Mouse (Mus musculus) hematopoietic stem cell, adult 5-6 weeks (primary cell): Measurements from ENCODE around the gene Nhsl1. TPM values are rescaled to one million over a fixed set of nuclear protein-coding genes. Genes with fewer than 3 reads are reported as not detected.
"Not testable (repeated sequence)": the region's sequence is repeated elsewhere in the genome, so short reads cannot be mapped to it uniquely, and the experiment has no call there.

Experiments used
- ATAC-seq, 2 experiments: fragments of 125-278 bp in 1 of 2; replicated peaks in 1 of 2; 2 replicates each; pipeline ENCODE4 v1.8.0; 2016 to 2017; ENCODE audit warnings: inconsistent platforms in 2 of 2, mild to moderate bottlenecking in 2 of 2, moderate number of reproducible peaks in 2 of 2, low read depth in 1 of 2, moderate TSS enrichment in 1 of 2; ENCODE audit not compliant: low FRiP score in 2 of 2, poor library complexity in 2 of 2, severe bottlenecking in 2 of 2, insufficient read depth in 1 of 2, low TSS enrichment in 1 of 2
- total RNA-seq: library from RNA; stranded (forward); fragments of 172-1452, 232-1000 nt; gene quantifications from 2 replicates; pipeline ENCODE4 v1.2.3, GENCODE M21; 2017

The Nhsl1 gene
- total RNA-seq, 1 experiment from 2014 or later, result 2.6 TPM

DNA sequence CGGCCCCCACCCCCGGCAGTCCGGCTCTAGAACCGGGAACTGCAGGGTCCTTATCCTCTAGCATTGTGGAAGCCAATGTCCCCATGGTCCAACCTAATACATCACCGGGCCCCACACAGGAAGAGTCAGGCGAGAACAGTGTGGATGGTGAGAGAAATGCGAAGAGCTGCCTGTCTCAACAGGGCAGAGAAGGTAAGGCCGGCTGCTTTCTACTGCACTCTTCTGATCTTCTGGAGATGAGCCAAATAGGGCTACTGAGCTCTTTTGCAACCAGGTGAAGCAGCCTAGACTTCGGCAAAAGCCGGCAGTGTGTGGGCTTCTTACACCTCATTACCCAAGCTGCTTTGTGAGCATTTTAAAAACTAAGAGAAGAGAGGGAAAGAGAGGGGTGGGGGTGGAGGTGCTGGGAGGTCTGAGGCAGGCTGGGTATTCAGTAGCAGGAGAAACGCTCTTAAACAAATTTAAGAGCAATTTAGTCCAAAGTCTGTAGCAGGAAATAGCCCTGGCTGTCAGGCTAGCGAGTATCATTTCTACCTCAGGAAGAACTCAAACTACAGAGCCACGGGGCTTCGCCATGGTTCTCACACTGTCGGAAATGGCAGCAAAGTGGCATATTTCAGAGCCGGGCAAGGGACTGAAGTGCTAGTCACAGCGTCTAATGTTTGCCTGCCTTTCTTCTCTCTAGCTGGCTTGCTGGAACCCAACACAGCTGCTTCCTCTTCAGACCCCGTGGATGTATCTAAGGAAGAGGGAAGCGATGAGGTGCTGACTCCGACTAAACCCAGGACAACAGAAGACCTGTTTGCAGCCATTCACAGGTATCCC lies 208.3 kb downstream of the Nhsl1 start:
- ATAC-seq, result peak; percentile 49 to 60; a peak in 3 of 4 replicates

- peak in 1 of 2 experiments; percentile 34; a peak in 1 of 4 replicates for ATAC-seq
These were observed 209.0 kb downstream of the Nhsl1 start for GRCm38 (mm10) chr10:18527766-18528165.

- ATAC-seq, result no peak
These were observed 209.7 kb downstream of the Nhsl1 start for GRCm38 (mm10) chr10:18528475-18528874.

GRCm38 (mm10) chr10:18529177-18529576 lies 210.4 kb downstream of the Nhsl1 start:
- no peak for ATAC-seq

GRCm38 (mm10) chr10:18530161-18530560 lies 211.4 kb downstream of the Nhsl1 start:
- no peak for ATAC-seq

GRCm38 (mm10) chr10:18532293-18532692 lies 213.5 kb downstream of the Nhsl1 start:
- ATAC-seq, result no peak

- no peak for ATAC-seq
These were observed 218.1 kb downstream of the Nhsl1 start for GRCm38 (mm10) chr10:18536889-18537288.

- no peak for ATAC-seq
These were observed 226.5 kb downstream of the Nhsl1 start for GRCm38 (mm10) chr10:18545309-18545708.

DNA sequence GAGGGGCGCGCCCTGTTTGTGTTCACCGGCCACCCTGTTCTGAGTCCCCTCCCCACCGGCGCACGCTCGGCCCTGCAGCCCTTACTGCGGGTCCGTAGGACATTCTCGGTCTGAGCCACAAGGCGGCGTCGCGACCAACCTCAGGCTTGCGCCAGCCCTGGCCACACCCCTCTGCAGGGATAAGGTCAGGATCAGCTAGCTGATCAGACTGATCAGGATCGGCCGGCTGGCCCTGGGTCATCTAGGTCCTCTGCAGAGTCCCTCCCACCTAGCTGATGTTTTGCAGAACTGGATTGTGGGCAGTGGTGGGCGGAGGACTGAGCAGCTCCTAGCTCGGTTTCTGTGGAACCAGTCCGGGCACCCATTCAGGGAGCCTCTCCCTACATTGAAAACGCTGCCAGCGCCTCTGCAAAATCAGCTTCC lies 227.0 kb downstream of the Nhsl1 start, which contains the start of gene Hebp2:
Gene Hebp2 (minus strand): TSS at position 264 of the 423 bp plus-strand sequence.
- peak; percentile 85 to 91 for ATAC-seq

DNA sequence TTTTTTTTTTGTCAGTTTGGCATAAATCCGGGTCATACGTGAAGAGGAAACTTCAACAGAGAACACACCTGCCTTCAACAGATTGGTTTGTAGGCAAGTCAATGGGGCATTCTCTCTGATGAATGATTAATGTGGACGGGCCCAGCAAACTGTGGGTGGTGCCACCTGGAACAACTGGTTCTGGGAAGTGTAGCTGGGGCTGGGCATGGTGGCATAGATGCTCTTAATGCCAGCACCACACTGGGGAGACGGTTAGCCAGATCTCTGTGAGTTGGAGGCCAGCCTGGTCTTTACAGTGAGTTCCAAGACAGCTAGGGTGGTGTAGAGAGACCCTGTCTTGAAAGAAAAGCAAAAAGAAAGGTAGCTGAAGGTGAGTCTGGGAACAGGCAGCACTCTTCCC lies 228.6 kb downstream of the Nhsl1 start:
- ATAC-seq, result no peak

DNA sequence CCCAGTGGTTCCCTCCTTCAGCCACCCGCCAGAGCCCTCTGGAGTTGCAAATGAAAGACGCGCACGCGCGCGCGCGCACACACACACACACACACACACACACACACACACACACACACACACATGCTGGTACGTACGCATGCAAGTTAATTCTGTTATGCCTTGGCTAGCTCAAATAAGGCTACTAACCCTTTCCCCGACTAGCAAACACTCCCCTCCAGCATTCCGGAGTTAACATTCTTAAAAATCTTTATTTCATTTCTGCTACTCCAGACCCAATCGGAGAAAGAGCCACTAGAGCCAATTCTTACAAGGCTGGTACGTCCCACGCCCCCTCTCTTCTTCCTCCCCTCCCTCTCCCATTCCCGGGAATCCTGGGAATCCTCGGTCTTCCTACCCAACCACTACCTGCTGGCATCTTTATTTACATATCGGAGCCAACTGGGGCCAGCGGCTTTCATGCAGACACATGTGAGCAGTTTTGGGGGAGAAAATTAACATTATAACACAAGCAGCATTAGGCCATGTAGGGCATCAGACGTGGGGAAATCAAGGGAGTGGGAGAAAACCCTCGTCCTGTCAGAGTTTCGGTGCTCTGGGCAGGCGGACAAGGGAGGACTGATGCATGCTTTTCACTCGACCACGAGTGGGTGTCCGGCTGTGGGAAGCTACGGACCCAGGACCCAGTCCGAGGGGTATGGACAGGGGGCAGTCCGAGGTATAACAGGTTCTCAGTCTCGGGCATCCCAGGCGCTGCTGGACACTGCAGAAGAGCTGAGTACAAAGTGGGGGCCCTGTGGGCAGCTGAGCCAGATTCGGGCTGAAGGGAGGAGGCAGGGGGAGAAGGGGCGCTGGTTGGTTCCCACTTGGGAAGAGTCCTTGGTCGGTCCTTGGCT lies 230.8 kb downstream of the Nhsl1 start:
- ATAC-seq, result no peak

DNA sequence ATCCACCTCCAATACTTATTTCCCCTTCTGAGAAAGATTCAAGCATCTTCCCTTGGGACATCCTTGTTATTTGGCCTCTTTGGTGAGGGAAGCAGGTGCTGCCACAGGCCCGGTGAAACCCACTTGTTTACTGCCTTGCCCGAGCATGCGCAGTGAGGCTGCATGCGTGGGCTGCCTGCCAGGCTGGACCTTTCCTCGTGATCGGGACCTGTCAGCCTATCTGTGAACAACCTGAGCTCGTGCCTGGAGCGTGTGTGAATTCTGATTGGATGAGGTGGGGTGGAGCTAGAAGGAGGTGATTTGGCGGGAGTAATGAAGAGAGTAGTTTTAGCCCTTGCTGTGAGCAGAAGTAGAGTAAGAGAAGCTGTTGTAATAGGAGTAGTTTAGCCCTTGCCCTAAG lies 240.3 kb downstream of the Nhsl1 start:
- ATAC-seq, result not testable (repeated sequence)

DNA sequence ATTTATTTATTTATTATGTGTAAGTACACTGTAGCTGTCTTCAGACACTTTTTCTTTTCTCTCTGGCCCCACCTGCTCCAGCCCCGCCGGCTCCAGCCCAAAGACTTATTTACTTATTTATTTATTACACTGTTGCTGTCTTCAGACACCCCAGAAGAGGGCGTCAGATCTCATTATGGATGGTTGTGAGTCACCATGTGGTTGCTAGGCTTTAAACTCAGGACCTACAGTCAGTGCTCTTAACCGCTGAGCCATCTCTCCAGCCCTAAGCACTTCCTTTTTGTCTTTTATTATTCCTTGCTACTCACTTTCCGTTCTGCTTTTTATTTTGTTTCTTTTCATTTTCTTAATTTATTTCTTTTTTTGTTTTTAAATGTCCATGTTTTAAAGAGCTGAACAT lies 242.7 kb downstream of the Nhsl1 start:
- ATAC-seq, result no peak

DNA sequence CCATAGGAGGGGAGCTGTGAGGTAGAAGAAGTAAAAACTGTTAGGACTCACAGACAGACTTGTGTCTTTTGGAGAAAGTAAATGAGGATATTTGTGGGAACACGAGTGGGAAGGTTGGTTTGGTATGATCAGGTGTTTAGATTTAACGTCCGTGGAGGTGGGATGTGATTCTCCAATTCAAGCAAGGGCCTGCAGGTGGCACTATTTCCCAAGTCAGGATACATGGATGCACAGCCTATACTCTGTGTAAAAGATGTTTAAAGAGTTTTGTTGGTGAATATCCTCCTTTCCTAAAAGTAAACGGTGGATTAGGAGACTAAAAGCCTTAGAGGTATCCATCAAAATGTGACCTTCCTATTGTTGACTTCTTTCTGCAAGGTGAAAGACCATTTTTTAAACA lies 244.2 kb downstream of the Nhsl1 start:
- peak; percentile 45 to 67; a peak in 3 of 4 replicates for ATAC-seq

GRCm38 (mm10) chr10:18572581-18572980 lies 253.8 kb downstream of the Nhsl1 start:
- ATAC-seq, result peak in 1 of 2 experiments; percentile 59; a peak in 1 of 4 replicates
